Mouse (Mus musculus) liver, embryonic 14.5 days (tissue): ENCODE data around the gene Gins3.

Experiments
- CTCF ChIP-seq: IDR thresholded peaks from 2 replicates; pipeline ENCODE4 v1.5.1; 2016; ENCODE audit warnings: antibody characterized with exemption, low read depth, control low read depth
- EP300 ChIP-seq: IDR thresholded peaks from 2 replicates; pipeline ENCODE4 v1.6.1; 2016; ENCODE audit warnings: antibody characterized with exemption, low read depth

DNA sequence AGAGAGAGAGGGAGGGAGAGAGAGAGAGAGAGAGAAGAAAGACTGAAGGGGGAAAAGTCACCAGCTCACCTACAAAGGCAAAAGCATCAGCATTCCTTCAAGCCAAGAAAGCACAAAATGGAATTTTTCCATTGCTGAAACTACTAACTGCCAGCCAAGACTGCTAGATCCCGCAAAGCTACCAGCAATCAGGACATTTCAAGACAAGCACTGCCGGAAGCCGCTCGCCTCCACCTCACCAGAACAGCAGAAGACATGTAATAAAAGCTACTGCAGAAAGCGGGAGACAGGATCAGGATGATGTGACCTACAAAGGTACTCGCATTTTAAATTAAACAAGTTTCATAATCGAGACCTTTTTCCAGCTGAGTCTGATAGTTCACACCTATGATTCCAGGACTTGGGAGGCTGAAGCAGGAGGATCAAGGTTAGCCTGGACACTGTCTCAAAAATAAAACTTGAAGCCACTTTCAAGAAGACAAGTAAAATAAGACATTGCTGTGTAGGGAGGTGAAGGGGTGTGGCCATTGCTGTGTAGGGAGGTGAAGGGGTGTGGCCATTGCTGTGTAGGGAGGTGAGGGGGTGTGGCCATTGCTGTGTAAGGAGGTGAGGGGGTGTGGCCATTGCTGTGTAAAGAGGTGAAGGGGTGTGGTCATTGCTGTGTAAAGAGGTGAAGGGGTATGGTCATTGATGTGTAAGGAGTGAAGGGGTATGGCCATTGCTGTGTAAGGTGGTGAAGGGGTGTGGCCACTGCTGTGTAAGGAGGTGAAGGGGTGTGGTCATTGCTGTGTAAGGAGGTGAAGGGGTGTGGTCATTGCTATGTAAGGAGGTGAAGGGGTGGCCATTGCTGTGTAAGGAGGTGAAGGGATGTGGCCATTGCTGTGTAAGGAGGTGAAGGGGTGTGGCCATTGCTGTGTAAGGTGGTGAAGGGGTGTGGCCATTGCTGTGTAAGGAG is 39.5 kb upstream of the Gins3 start:
- TF ChIP-seq EP300: no peak
- no peak for TF ChIP-seq CTCF
